Mouse (Mus musculus): ENCODE measurements around the gene Acd. TPM values are rescaled to one million over a fixed set of nuclear protein-coding genes. Genes with fewer than 3 reads are reported as not detected.

The Acd gene
- polyA plus RNA-seq, 1 experiment from 2014 or later: 66.8 TPM

DNA sequence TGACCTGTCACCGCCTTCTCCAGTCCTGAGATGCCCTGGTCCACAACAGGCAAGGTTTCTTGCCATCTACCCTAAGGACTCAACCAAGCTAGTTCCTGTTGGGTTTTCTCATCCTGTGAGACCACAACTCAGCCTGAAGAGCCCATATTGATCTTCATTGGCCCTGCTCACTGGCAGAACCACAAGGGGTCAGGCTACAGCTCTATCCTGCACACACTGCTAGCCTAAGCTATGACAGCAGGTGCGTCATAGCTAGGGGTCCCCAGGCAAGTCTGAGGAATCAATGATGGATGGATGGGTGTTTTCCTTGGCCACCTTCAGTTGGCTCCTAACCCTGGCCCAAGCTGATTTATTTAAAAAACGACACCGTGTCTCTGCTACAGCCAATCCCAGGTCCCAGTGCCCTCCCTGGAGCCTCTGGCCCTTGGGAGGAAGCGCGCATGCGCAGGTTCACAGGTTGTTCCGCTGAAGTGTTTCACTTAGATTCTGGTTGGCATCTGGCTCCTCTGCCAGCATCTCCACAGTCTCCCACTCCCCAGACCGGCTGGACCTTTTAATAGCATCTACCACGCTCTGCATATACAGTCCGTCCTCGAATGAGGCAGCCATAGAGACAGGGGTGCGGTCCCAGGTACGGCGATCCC lies 15.5 kb upstream of the Acd start:
- DNase-seq (ENCODE audit: low spot score, missing footprints) (peak; percentile 21), ATAC-seq (ENCODE audit: low FRiP score) (no peak)
- WGBS: 91% methylated on average over 15 of the region's 15 CpGs

DNA sequence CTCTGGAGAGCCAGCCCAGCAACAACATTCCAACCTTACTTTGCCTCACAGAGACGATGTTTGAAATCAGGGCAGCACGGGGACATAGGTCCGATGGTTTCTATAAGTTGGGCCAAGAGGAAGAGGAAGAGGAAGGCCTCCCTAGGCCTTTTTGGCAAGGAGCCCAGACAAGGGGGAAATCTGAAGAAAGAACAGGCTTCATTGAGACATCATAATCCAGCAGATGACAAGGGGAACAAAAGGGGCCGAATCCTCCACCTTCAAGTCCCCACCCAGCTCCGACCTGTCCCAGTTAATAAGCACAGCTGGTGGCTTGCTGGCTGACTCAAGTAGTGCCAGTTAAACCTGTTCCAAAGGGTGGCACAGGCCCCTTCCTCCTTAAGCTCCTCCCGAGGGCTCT lies 14.1 kb upstream of the Acd start:
- no peaks in the 10 kb centered on the region for H3K27me3 ChIP-seq (ENCODE audit: control insufficient read depth, insufficient read depth, low read length)
- no peaks in the 10 kb centered on the region for H3K9me3 ChIP-seq (ENCODE audit: control insufficient read depth, low read length)
- no peaks in the 10 kb centered on the region for H3K4me1 ChIP-seq (ENCODE audit: control insufficient read depth, insufficient read depth, low read length)
- no peak for DNase-seq (ENCODE audit: low spot score, missing footprints)
- ATAC-seq (ENCODE audit: low FRiP score): no peak
- no peak overlapping the region for H3K9ac ChIP-seq (ENCODE audit: low read length)
- WGBS: 92% methylated on average over 6 of the region's 6 CpGs
- no peak overlapping the region for H3K27ac ChIP-seq (ENCODE audit: low read depth, low read length)
- H3K4me2 ChIP-seq: no peak overlapping the region
- H3K4me3 ChIP-seq (ENCODE audit: low read depth, low read length): no peak overlapping the region
- H3K36me3 ChIP-seq (ENCODE audit: control insufficient read depth, insufficient read depth, low read length): 0 out of 2 replicates have a peak, but pooled peaks cover 3% of the 10 kb centered on the region

More for the DNA sequence above, 15.5 kb upstream of the Acd start:
- H3K27me3 ChIP-seq (ENCODE audit: control insufficient read depth, insufficient read depth, low read length): no peaks in the 10 kb centered on the region
- no peaks in the 10 kb centered on the region for H3K9me3 ChIP-seq (ENCODE audit: control insufficient read depth, low read length)
- H3K4me2 ChIP-seq: no peak overlapping the region
- H3K4me1 ChIP-seq (ENCODE audit: control insufficient read depth, insufficient read depth, low read length): no peaks in the 10 kb centered on the region
- H3K27ac ChIP-seq (ENCODE audit: low read depth, low read length): no peak overlapping the region
- no peak overlapping the region for H3K4me3 ChIP-seq (ENCODE audit: low read depth, low read length)
- no peak overlapping the region for H3K9ac ChIP-seq (ENCODE audit: low read length)
- H3K36me3 ChIP-seq (ENCODE audit: control insufficient read depth, insufficient read depth, low read length): 0 out of 2 replicates have a peak, but pooled peaks cover 3% of the 10 kb centered on the region

DNA sequence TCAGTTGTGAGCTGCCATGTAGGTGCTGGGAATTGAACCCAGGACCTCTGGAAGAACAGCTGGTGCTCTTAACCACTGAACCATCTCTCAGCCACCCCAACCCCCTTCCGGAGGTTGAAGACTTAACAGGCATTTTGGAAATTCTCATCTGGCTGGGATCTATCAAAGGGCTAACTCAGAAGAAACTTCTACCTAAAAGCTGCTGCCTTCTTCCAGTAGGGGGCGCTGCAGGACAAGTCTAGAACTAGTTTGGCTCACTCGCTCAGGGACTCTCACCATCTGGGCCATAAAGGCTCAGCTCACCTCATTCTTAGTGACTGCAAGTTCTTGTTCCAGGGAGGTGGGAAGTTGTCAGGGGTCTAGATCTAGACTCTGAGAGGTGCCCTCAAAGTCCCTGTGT lies 13.2 kb upstream of the Acd start:
- Histone ChIP-seq H3K4me3 (ENCODE audit: low read depth, low read length) (no peak overlapping the region), H3K27ac (ENCODE audit: low read depth, low read length) (no peak overlapping the region), H3K4me1 (ENCODE audit: control insufficient read depth, insufficient read depth, low read length) (no peaks in the 10 kb centered on the region), H3K36me3 (ENCODE audit: control insufficient read depth, insufficient read depth, low read length) (0 out of 2 replicates have a peak, but pooled peaks cover 3% of the 10 kb centered on the region), H3K4me2 (no peak overlapping the region), H3K9ac (ENCODE audit: low read length) (no peak overlapping the region), H3K27me3 (ENCODE audit: control insufficient read depth, insufficient read depth, low read length) (no peaks in the 10 kb centered on the region), H3K9me3 (ENCODE audit: control insufficient read depth, low read length) (no peaks in the 10 kb centered on the region)
- DNase-seq (ENCODE audit: low spot score, missing footprints) (peak; percentile 98), ATAC-seq (ENCODE audit: low FRiP score) (peak; percentile 45)
- 12% methylated on average over 3 of the region's 3 CpGs for WGBS

DNA sequence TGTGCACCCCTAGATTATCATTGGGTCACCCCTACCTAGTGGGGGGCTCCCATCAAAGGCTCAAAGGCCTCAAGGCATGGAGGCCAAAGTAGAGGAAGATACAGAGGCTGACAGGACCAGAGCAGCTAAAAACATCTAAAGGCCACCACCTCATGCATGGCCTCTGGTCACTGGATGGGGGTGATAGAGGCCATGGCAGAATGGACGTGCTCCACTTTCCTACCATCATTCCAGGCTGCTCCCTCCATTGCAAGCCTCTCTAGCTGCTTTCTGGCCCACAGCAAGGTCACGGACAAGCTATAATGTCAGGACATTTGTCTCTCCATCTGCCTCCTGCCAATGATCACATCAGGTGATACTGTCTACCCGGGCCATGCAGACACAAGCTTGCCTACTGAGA lies 11.4 kb upstream of the Acd start:
- H3K36me3 ChIP-seq (ENCODE audit: control insufficient read depth, insufficient read depth, low read length): 0 out of 2 replicates have a peak, but pooled peaks cover 3% of the 10 kb centered on the region
- H3K9ac ChIP-seq (ENCODE audit: low read length): no peak overlapping the region
- H3K4me3 ChIP-seq (ENCODE audit: low read depth, low read length): no peak overlapping the region
- H3K9me3 ChIP-seq (ENCODE audit: control insufficient read depth, low read length): no peaks in the 10 kb centered on the region
- no peak overlapping the region for H3K4me2 ChIP-seq
- peaks cover 2% of the 10 kb centered on the region for H3K4me1 ChIP-seq (ENCODE audit: control insufficient read depth, insufficient read depth, low read length)
- H3K27ac ChIP-seq (ENCODE audit: low read depth, low read length): no peak overlapping the region
- ATAC-seq (ENCODE audit: low FRiP score) (no peak), DNase-seq (ENCODE audit: low spot score, missing footprints) (peak; percentile 72)
- H3K27me3 ChIP-seq (ENCODE audit: control insufficient read depth, insufficient read depth, low read length): no peaks in the 10 kb centered on the region
- WGBS: 85% methylated on average over 3 of the region's 3 CpGs

DNA sequence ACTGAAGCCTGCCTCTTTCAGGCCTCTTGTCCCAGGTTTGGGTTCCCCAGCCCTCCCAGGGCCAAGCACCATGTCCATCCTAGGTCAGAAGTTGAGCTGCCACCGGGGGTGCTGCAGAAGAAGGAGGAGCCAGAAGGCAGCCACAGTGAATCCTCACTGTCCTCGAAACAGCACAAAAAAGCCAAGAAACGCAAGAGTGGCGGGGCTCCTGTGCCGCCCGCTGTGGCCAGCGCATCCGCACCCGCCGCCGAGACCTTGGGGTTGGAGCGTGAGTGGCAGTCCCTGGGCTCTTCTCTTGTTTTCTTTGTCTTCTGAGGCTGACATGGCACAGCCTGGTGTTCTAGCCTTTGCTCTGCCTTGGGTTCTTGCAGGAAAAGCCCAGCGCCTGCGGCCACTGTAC lies 8.4 kb upstream of the Acd start:
- no peaks in the 10 kb centered on the region for H3K9me3 ChIP-seq (ENCODE audit: control insufficient read depth, low read length)
- no peak overlapping the region for H3K27ac ChIP-seq (ENCODE audit: low read depth, low read length)
- peaks cover 14% of the 10 kb centered on the region for H3K4me1 ChIP-seq (ENCODE audit: control insufficient read depth, insufficient read depth, low read length)
- H3K36me3 ChIP-seq (ENCODE audit: control insufficient read depth, insufficient read depth, low read length): no peaks in the 10 kb centered on the region
- H3K27me3 ChIP-seq (ENCODE audit: control insufficient read depth, insufficient read depth, low read length): no peaks in the 10 kb centered on the region
- no peak for ATAC-seq (ENCODE audit: low FRiP score)
- no peak overlapping the region for H3K9ac ChIP-seq (ENCODE audit: low read length)
- no peak overlapping the region for H3K4me2 ChIP-seq
- 70% methylated on average over 14 of the region's 14 CpGs for WGBS
- DNase-seq (ENCODE audit: low spot score, missing footprints): no peak
- H3K4me3 ChIP-seq (ENCODE audit: low read depth, low read length): no peak overlapping the region

DNA sequence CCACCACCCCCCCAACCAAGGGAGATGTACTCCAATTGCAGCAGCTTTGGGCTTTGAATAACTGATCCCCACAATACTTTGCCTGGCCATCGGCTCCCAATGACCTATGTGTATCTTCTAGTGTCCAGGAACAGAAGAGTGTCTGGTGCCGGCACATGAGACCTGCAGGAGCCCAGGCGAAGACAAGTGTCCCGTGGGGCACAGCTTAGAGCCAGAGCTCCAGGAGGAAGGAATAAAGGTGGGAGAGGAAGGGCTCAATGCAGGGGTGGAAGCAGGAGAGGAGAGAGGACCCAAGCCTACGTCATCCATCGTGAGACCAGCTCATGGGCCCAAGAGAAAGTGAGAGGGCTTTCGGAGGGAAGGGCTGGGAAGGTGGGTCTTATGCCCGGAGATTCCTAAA lies 7.8 kb upstream of the Acd start:
- Histone ChIP-seq H3K9ac (ENCODE audit: low read length) (no peak overlapping the region), H3K4me1 (ENCODE audit: control insufficient read depth, insufficient read depth, low read length) (peaks cover 14% of the 10 kb centered on the region), H3K27ac (ENCODE audit: low read depth, low read length) (no peak overlapping the region), H3K9me3 (ENCODE audit: control insufficient read depth, low read length) (no peaks in the 10 kb centered on the region), H3K27me3 (ENCODE audit: control insufficient read depth, insufficient read depth, low read length) (no peaks in the 10 kb centered on the region), H3K36me3 (ENCODE audit: control insufficient read depth, insufficient read depth, low read length) (peaks cover 3% of the 10 kb centered on the region; the same call in 1 of the 2 replicates), H3K4me3 (ENCODE audit: low read depth, low read length) (no peak overlapping the region), H3K4me2 (no peak overlapping the region)
- DNase-seq (ENCODE audit: low spot score, missing footprints) (no peak), ATAC-seq (ENCODE audit: low FRiP score) (no peak)
- 93% methylated on average over 8 of the region's 8 CpGs for WGBS

DNA sequence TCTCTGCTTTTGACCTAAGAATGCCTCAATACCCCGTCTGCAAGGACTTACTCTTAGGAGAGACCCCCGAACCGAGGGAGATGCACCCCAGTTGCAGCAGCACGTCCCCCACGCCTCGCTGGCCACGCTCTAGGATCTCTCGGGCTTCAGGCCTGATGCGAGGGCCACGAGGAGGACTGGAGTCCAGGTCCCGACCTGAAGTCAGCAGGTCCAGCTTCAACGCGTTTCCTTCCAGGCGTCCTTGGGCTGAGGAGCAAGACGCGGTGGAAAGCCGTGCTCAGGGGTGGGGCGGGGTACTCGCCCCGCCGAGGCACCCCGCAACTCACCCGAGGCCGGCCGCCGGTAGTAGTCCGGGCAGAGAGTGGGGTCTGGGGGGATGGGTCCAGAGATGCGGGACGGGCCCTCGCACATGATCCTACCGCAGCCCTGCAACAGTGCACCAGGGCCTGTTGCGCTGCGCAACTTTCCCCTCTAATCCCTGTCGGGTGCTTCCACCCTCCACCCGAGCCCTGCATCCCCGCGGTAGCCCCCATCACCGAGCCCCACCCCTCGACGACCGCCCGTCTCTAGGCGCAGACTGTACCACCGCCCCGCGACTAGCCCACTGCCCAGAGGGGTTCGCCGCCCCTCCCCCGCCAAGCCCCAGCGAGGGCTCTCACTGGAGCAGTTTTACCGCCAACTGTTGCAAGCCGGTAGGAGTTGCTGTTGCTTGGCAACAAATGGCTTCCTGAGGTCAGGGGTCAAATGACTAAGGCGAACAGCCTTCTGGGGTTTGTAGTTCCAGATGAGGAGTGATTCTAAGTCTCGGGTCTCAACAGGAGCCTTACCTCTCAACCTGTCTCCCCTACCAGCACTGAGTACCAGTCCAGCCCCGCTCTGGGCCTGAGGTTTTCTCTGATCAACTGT lies 6.8 kb upstream of the Acd start, which contains the start of the genes 4933405L10Rik and Enkd1:
4933405L10Rik (plus strand) TSS at position 158 of the 906 bp plus-strand sequence.
Enkd1 (minus strand) TSS at position 713 of the 906 bp plus-strand sequence.
- Histone ChIP-seq H3K4me3 (ENCODE audit: low read depth, low read length) (peak within 1 kb of the TSS; percentile 76), H3K4me1 (ENCODE audit: control insufficient read depth, insufficient read depth, low read length) (peaks cover 14% of the 10 kb centered on the region), H3K36me3 (ENCODE audit: control insufficient read depth, insufficient read depth, low read length) (peaks cover 5% of the 10 kb centered on the region; the same call in 1 of the 2 replicates), H3K27ac (ENCODE audit: low read depth, low read length) (no peak within 1 kb of the TSS; the same call in 1 of the 2 replicates), H3K4me2 (peak within 1 kb of the TSS; percentile 93), H3K9me3 (ENCODE audit: control insufficient read depth, low read length) (no peaks in the 10 kb centered on the region), H3K27me3 (ENCODE audit: control insufficient read depth, insufficient read depth, low read length) (no peaks in the 10 kb centered on the region), H3K9ac (ENCODE audit: low read length) (peak within 1 kb of the TSS; percentile 84)
- peak; percentile 99 for DNase-seq (ENCODE audit: low spot score, missing footprints)
- under 1% methylated on average over 55 of the region's 55 CpGs for WGBS
- ATAC-seq (ENCODE audit: low FRiP score): peak; percentile 94

DNA sequence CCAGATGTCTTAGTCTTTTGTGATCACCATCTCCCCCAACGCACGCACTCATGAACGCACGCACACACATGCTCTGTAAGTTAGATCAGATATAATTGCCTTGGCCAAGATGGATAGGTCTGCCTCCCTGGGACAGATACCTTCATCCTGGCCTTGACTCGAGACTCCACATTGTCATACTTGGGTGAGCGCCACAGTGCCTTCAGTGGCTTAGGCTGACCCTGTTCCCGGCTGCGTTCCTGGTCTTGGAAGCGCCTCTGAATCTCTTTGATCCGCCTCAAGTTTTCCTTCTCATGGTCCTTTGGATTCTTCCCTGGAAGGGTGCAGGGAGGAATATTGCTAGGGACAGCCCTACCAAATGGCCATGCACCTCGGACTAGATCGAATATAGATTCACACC lies 5.5 kb upstream of the Acd start:
- H3K9ac ChIP-seq (ENCODE audit: low read length): peak overlapping the region; percentile 84; the same call in 1 of the 2 replicates
- no peak for DNase-seq (ENCODE audit: low spot score, missing footprints)
- no peaks in the 10 kb centered on the region for H3K27me3 ChIP-seq (ENCODE audit: control insufficient read depth, insufficient read depth, low read length)
- H3K36me3 ChIP-seq (ENCODE audit: control insufficient read depth, insufficient read depth, low read length): peaks cover 5% of the 10 kb centered on the region; the same call in 1 of the 2 replicates
- peak overlapping the region; percentile 76 for H3K4me3 ChIP-seq (ENCODE audit: low read depth, low read length)
- 77% methylated on average over 12 of the region's 12 CpGs for WGBS
- ATAC-seq (ENCODE audit: low FRiP score): no peak
- peak overlapping the region; percentile 93 for H3K4me2 ChIP-seq
- peaks cover 23% of the 10 kb centered on the region for H3K4me1 ChIP-seq (ENCODE audit: control insufficient read depth, insufficient read depth, low read length)
- no peak overlapping the region for H3K27ac ChIP-seq (ENCODE audit: low read depth, low read length)
- no peaks in the 10 kb centered on the region for H3K9me3 ChIP-seq (ENCODE audit: control insufficient read depth, low read length)

DNA sequence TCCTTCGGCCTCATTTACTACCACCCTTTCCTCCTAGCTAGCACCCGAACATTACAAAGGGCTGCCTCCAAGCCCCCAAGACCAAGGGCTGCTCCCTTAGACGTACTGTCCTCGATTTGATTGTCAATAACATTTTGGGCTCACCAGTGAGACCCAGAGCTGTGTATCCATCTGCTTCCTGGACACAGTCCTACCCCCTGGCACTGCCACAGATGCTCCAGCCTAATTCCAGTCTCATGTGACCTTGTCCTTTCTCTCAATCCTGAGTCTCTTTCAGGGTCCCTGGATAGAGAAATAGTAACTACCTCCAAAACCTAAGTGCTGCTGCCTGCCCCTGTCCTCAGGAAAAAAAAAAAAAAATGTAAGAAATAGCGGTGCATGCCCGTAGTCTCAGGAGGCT lies 4.1 kb upstream of the Acd start:
- Histone ChIP-seq H3K9ac (ENCODE audit: low read length) (no peak overlapping the region), H3K27ac (ENCODE audit: low read depth, low read length) (no peak overlapping the region), H3K27me3 (ENCODE audit: control insufficient read depth, insufficient read depth, low read length) (no peaks in the 10 kb centered on the region), H3K4me1 (ENCODE audit: control insufficient read depth, insufficient read depth, low read length) (peaks cover 29% of the 10 kb centered on the region), H3K4me3 (ENCODE audit: low read depth, low read length) (no peak overlapping the region), H3K9me3 (ENCODE audit: control insufficient read depth, low read length) (no peaks in the 10 kb centered on the region), H3K36me3 (ENCODE audit: control insufficient read depth, insufficient read depth, low read length) (peaks cover 5% of the 10 kb centered on the region; the same call in 1 of the 2 replicates), H3K4me2 (no peak overlapping the region)
- ATAC-seq (ENCODE audit: low FRiP score) (no peak), DNase-seq (ENCODE audit: low spot score, missing footprints) (no peak)
- 96% methylated on average over 6 of the region's 6 CpGs for WGBS

All from midbrain, embryonic 11.5 days (tissue).